In the genomic region with DNA sequence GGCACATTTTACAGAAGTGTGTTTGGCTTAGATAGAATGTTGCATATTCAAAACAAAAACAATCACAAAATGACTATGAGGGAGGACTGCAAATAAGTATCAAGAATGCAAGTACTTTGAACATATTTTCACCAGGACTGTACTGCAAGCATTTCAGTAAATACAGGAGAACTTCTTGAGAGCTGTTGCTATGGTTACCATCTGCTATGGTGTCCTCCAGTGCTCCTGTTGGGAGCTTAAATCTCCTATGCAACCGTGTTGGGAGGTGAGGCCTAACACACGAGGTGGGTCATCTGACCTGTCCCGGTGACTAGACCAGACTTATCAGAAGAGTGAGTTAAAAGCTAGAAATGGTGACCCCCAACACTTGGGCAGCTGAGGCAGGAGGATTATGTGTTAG, we compare ENCODE assay signal across 24 mouse cellular contexts.
A peak's percentile ranks its signal among the peaks of the same experiment; 100 is the strongest.
DNase-seq lines count a peak whose midpoint lies in the region; ATAC-seq and TF ChIP-seq lines count a peak whose summit lies in the region.
"Had no signal": no experiment of that assay in that cellular context is flagged by ENCODE, and none has a peak within 500 bp of the region (broad histone marks: within the 10 kb centered on the region; RNA-seq: fewer than 3 reads in every experiment).

No protein-coding gene starts in this region.

- H3K36me3 ChIP-seq in forebrain, postnatal 0 days (ENCODE audit: insufficient read depth), result no peaks in the 10 kb centered on the region
- H3K36me3 ChIP-seq in forebrain, embryonic 10.5 days (replicated peaks), result no peaks in the 10 kb centered on the region
- H3K36me3 ChIP-seq in midbrain, embryonic 14.5 days (ENCODE audit: control insufficient read depth, insufficient read depth, low read length), result no peaks in the 10 kb centered on the region
- no peaks in the 10 kb centered on the region for H3K36me3 ChIP-seq in midbrain, embryonic 13.5 days
- H3K36me3 ChIP-seq in midbrain, postnatal 0 days (ENCODE audit: insufficient read depth, low read length), result no peaks in the 10 kb centered on the region
- H3K36me3 ChIP-seq: embryonic facial prominence, embryonic 15.5 days; intestine, embryonic 15.5 days; midbrain, embryonic 12.5 days had no signal

- peak; percentile 41 for DNase-seq in forebrain, postnatal 0 days
- DNase-seq in forebrain, embryonic 10.5 days (ENCODE audit: extremely low spot score, low spot score), result no peak
- peak; percentile 24 for DNase-seq in layer of hippocampus, adult 9-11 months
- DNase-seq in layer of hippocampus, postnatal 10 days (ENCODE audit: low spot score in 2 of 2), result no peak
- DNase-seq in midbrain, embryonic 14.5 days, result peak; percentile 56
- DNase-seq in midbrain, postnatal 0 days (ENCODE audit: low spot score), result peak; percentile 55
- no peak for DNase-seq in cerebellum, postnatal 14 days
- DNase-seq: adrenal gland, adult 2 months; cerebellum, adult 9-10 months; gastrocnemius, postnatal 14 days; heart, adult 2 months; heart, postnatal 36 days; kidney, adult 9 months; kidney, postnatal 25 days; right cerebral cortex, postnatal 14 days; spleen, adult 18-20 months; thymus, adult 18-20 months; thymus, postnatal 4 days had no signal

- 30% methylated on average over 3 of the region's 3 CpGs for WGBS in forebrain, postnatal 0 days
- WGBS in forebrain, embryonic 10.5 days, result 52% methylated on average over 3 of the region's 3 CpGs
- 21% methylated on average over 3 of the region's 3 CpGs for WGBS in midbrain, embryonic 14.5 days
- 25% methylated on average over 3 of the region's 3 CpGs for WGBS in midbrain, embryonic 13.5 days
- WGBS in midbrain, postnatal 0 days, result 26% methylated on average over 3 of the region's 3 CpGs

- no peak overlapping the region for H3K9ac ChIP-seq in forebrain, postnatal 0 days
- H3K9ac ChIP-seq in midbrain, embryonic 14.5 days (replicated peaks; ENCODE audit: low read length), result no peak overlapping the region
- H3K9ac ChIP-seq in midbrain, embryonic 13.5 days (replicated peaks), result no peak overlapping the region
- H3K9ac ChIP-seq in midbrain, postnatal 0 days (replicated peaks; ENCODE audit: low read length, poor library complexity, severe bottlenecking), result no peak overlapping the region
- H3K9ac ChIP-seq: embryonic facial prominence, embryonic 15.5 days; intestine, embryonic 15.5 days; midbrain, embryonic 12.5 days had no signal

- ATAC-seq in forebrain, postnatal 0 days, result peak; percentile 82
- no peak for ATAC-seq in midbrain, embryonic 14.5 days (ENCODE audit: low FRiP score, low TSS enrichment)
- no peak for ATAC-seq in midbrain, embryonic 13.5 days
- no peak for ATAC-seq in midbrain, postnatal 0 days (ENCODE audit: low FRiP score)
- ATAC-seq: intestine, embryonic 15.5 days had no signal

- no peaks in the 10 kb centered on the region for H3K27me3 ChIP-seq in forebrain, postnatal 0 days (ENCODE audit: insufficient read depth, low read length)
- H3K27me3 ChIP-seq in forebrain, embryonic 10.5 days (ENCODE audit: poor library complexity, severe bottlenecking), result no peaks in the 10 kb centered on the region
- H3K27me3 ChIP-seq in midbrain, embryonic 14.5 days (ENCODE audit: control insufficient read depth, insufficient read depth, low read length), result no peaks in the 10 kb centered on the region
- no peaks in the 10 kb centered on the region for H3K27me3 ChIP-seq in midbrain, embryonic 13.5 days
- no peaks in the 10 kb centered on the region for H3K27me3 ChIP-seq in midbrain, postnatal 0 days (ENCODE audit: insufficient read depth, low read length)
- H3K27me3 ChIP-seq: embryonic facial prominence, embryonic 15.5 days; intestine, embryonic 15.5 days; midbrain, embryonic 12.5 days had no signal

- no peak overlapping the region for H3K27ac ChIP-seq in forebrain, postnatal 0 days (ENCODE audit: low read depth, low read length)
- no peak overlapping the region for H3K27ac ChIP-seq in forebrain, embryonic 10.5 days
- H3K27ac ChIP-seq in midbrain, embryonic 14.5 days (replicated peaks; ENCODE audit: low read depth, low read length), result no peak overlapping the region
- H3K27ac ChIP-seq in midbrain, embryonic 13.5 days, result no peak overlapping the region
- H3K27ac ChIP-seq in midbrain, postnatal 0 days (ENCODE audit: low read depth, low read length), result no peak overlapping the region
- H3K27ac ChIP-seq: embryonic facial prominence, embryonic 15.5 days; heart, adult 2 months; intestine, embryonic 15.5 days; macrophage; midbrain, embryonic 12.5 days had no signal

- H3K4me2 ChIP-seq in forebrain, postnatal 0 days (ENCODE audit: low read depth), result no peak overlapping the region
- H3K4me2 ChIP-seq in midbrain, embryonic 14.5 days (ENCODE audit: low read length), result no peak overlapping the region
- H3K4me2 ChIP-seq in midbrain, embryonic 13.5 days (replicated peaks), result no peak overlapping the region
- H3K4me2 ChIP-seq in midbrain, postnatal 0 days (ENCODE audit: low read depth, low read length, poor library complexity, severe bottlenecking), result no peak overlapping the region
- H3K4me2 ChIP-seq: embryonic facial prominence, embryonic 15.5 days; intestine, embryonic 15.5 days; liver, embryonic 11.5 days; midbrain, embryonic 12.5 days had no signal

- no peak overlapping the region for H3K4me3 ChIP-seq in forebrain, postnatal 0 days (ENCODE audit: low read depth, low read length)
- H3K4me3 ChIP-seq in forebrain, embryonic 10.5 days, result no peak overlapping the region
- H3K4me3 ChIP-seq in midbrain, embryonic 14.5 days (replicated peaks; ENCODE audit: low read depth, low read length), result no peak overlapping the region
- H3K4me3 ChIP-seq in midbrain, embryonic 13.5 days (replicated peaks), result no peak overlapping the region
- H3K4me3 ChIP-seq in midbrain, postnatal 0 days (ENCODE audit: low read depth, low read length), result no peak overlapping the region
- H3K4me3 ChIP-seq: embryonic facial prominence, embryonic 15.5 days; heart, adult 2 months; intestine, embryonic 15.5 days; midbrain, embryonic 12.5 days had no signal

- TF ChIP-seq CTCF in forebrain, postnatal 0 days (IDR thresholded peaks at IDR 0.05; ENCODE audit: low read depth), result no peak
- no peak for TF ChIP-seq CTCF in midbrain, postnatal 0 days (IDR thresholded peaks at IDR 0.05)

- peaks cover 3% of the 10 kb centered on the region; the same call in 1 of the 2 replicates for H3K4me1 ChIP-seq in forebrain, postnatal 0 days (ENCODE audit: insufficient read depth)
- peaks cover 13% of the 10 kb centered on the region for H3K4me1 ChIP-seq in forebrain, embryonic 10.5 days
- H3K4me1 ChIP-seq in midbrain, embryonic 14.5 days (ENCODE audit: control insufficient read depth, insufficient read depth, low read length), result no peaks in the 10 kb centered on the region
- H3K4me1 ChIP-seq in midbrain, embryonic 13.5 days (replicated peaks), result peaks cover 13% of the 10 kb centered on the region; the same call in 1 of the 2 replicates
- no peaks in the 10 kb centered on the region for H3K4me1 ChIP-seq in midbrain, postnatal 0 days (ENCODE audit: insufficient read depth, low read length)
- H3K4me1 ChIP-seq: embryonic facial prominence, embryonic 15.5 days; intestine, embryonic 15.5 days had no signal

- H3K9me3 ChIP-seq in forebrain, postnatal 0 days (ENCODE audit: low read length), result no peaks in the 10 kb centered on the region
- H3K9me3 ChIP-seq in forebrain, embryonic 10.5 days, result no peaks in the 10 kb centered on the region
- no peaks in the 10 kb centered on the region for H3K9me3 ChIP-seq in midbrain, embryonic 14.5 days (ENCODE audit: control insufficient read depth, low read length)
- no peaks in the 10 kb centered on the region for H3K9me3 ChIP-seq in midbrain, embryonic 13.5 days
- H3K9me3 ChIP-seq in midbrain, postnatal 0 days (ENCODE audit: low read length), result no peaks in the 10 kb centered on the region
- H3K9me3 ChIP-seq: embryonic facial prominence, embryonic 15.5 days; intestine, embryonic 15.5 days; midbrain, embryonic 12.5 days had no signal

Comparison
In these comparisons a context has a peak if more than half of its experiments do, and no peak if none do; other contexts are left out.
1. DNase-seq: peak in forebrain, postnatal 0 days (single experiment), layer of hippocampus, adult 9-11 months (single experiment), midbrain, embryonic 14.5 days (single experiment) and midbrain, postnatal 0 days (single experiment); none in forebrain, embryonic 10.5 days (single experiment), layer of hippocampus, postnatal 10 days (0 of 2) and cerebellum, postnatal 14 days (0 of 2).